Mouse (Mus musculus) adrenal gland, adult 18-20 months (tissue): ENCODE measurements at regions not wholly inside any gene's neighbourhood (a gene's known extent, or its start where the extent isn't known, plus 50 kb on each side); places are given as distances from the start of the nearest gene placed in this dataset.

Experiments used
- DNase-seq, 2 experiments: peaks; one replicate each; pipeline ENCODE4 v3.0.0; 2021 to 2022; ENCODE audit warnings: low spot score in 2 of 2

GRCm38 (mm10) chr1:154076684-154077475 is 124.1 kb upstream of the Zfp648 start:
- DNase-seq: no peak

GRCm38 (mm10) chr1:154080505-154081380 is 120.2 kb upstream of the Zfp648 start:
- DNase-seq: no peak

- DNase-seq: no peak
These were observed 114.8 kb upstream of the Zfp648 start for GRCm38 (mm10) chr1:154086145-154086544.

GRCm38 (mm10) chr1:154089815-154090214 is 111.2 kb upstream of the Zfp648 start:
- DNase-seq: no peak

- no peak for DNase-seq
These were observed 110.2 kb upstream of the Zfp648 start for GRCm38 (mm10) chr1:154090521-154091490.

- DNase-seq: no peak
These were observed 107.4 kb upstream of the Zfp648 start for GRCm38 (mm10) chr1:154093549-154093948.

- DNase-seq: no peak
These were observed 106.6 kb upstream of the Zfp648 start for GRCm38 (mm10) chr1:154094357-154094756.

- DNase-seq: no peak
These were observed 104.9 kb upstream of the Zfp648 start for GRCm38 (mm10) chr1:154096113-154096512.

GRCm38 (mm10) chr1:154096911-154097310 is 104.1 kb upstream of the Zfp648 start:
- DNase-seq: no peak

GRCm38 (mm10) chr1:154097656-154098055 is 103.3 kb upstream of the Zfp648 start:
- no peak for DNase-seq

- no peak for DNase-seq
These were observed 100.4 kb upstream of the Zfp648 start for GRCm38 (mm10) chr1:154100556-154100955.

GRCm38 (mm10) chr1:154101433-154101832 is 99.6 kb upstream of the Zfp648 start:
- DNase-seq: no peak

GRCm38 (mm10) chr1:154102191-154102590 is 98.8 kb upstream of the Zfp648 start:
- DNase-seq: no peak

GRCm38 (mm10) chr1:154102871-154103596 is 98.0 kb upstream of the Zfp648 start:
- DNase-seq: peak; percentile 28 to 43

- DNase-seq: no peak
These were observed 97.4 kb upstream of the Zfp648 start for GRCm38 (mm10) chr1:154103597-154103923.

- no peak for DNase-seq
These were observed 96.9 kb upstream of the Zfp648 start for GRCm38 (mm10) chr1:154104006-154104600.

GRCm38 (mm10) chr1:154104779-154105178 is 96.2 kb upstream of the Zfp648 start:
- no peak for DNase-seq

- DNase-seq: no peak
These were observed 88.5 kb upstream of the Zfp648 start for GRCm38 (mm10) chr1:154112500-154112899.

- DNase-seq: no peak
These were observed 87.5 kb upstream of the Zfp648 start for GRCm38 (mm10) chr1:154113291-154114050.
